Mouse (Mus musculus) left cerebral cortex, postnatal 25 days (tissue): Measurements from ENCODE around the gene Fbf1. TPM values are rescaled to one million over a fixed set of nuclear protein-coding genes. Genes with fewer than 3 reads are reported as not detected.
"Not testable (repeated sequence)": the region's sequence is repeated elsewhere in the genome, so short reads cannot be mapped to it uniquely, and the experiment has no call there.

ENCODE experiments used
- DNase-seq, 2 experiments: peaks; one replicate each; pipeline ENCODE4 v3.0.0; 2022; ENCODE audit warnings: low spot score in 2 of 2, mixed read lengths in 1 of 2
- intact Hi-C: fragments of 180-260 bp; cut with DNase I; formaldehyde crosslinking; loops from one replicate; pipeline ENCODE4 v1.15.1; 2025
- total RNA-seq, 2 experiments: library from RNA; stranded (reverse); gene quantifications; 2 replicates each; pipeline ENCODE4 v1.2.3; 2021

Fbf1 gene
- total RNA-seq, 2 experiments from 2014 or later, result 72.8 to 82.1 TPM

DNA sequence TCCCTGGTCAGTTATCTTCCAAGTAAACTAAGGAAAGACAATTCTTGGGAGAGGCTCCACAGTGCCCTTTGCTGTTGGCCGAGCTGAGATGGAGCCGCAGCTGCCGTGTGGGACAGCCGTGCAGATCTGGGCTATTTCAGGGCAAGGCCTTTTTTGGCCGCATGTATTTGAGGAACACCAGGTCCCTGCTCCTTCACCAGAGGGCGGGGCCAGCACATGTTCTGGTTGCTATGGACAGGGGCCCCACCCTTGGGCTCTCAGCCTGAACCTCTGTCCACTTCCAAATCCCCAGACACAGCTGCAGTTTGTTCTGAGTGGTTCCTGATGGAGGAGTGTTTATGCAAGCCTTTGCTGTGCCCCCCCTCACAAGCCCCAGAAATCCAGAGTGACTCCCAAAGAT lies 67.6 kb downstream of the Fbf1 start:
- DNase-seq, result no peak
- intact Hi-C loops, result loop anchor here (10.0 kb wide), 2 partner anchors 166 to 354 kb away; partner anchors contain the start of genes Recql5 and Sap30bp

DNA sequence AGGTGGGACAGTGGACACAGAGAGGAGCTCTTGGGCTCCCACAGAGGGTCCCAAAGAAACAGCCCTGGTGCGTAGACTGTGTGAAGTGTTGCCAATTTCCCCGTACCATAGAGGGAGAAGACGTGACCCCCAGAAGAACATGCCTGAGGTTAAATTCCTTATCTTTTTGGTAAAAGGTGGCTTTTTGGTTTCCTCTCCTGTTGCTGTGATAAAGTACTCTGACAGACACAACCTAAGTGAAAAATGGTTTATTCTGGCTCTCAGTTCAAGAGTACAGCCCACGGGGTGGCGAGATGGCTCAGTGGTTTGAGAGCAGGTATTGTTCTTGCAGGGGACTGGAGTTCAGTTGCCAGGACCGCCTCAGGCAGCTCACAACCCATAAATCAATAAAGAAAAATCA lies 68.5 kb downstream of the Fbf1 start:
- no peak for DNase-seq
- intact Hi-C loops, result no loop called here

DNA sequence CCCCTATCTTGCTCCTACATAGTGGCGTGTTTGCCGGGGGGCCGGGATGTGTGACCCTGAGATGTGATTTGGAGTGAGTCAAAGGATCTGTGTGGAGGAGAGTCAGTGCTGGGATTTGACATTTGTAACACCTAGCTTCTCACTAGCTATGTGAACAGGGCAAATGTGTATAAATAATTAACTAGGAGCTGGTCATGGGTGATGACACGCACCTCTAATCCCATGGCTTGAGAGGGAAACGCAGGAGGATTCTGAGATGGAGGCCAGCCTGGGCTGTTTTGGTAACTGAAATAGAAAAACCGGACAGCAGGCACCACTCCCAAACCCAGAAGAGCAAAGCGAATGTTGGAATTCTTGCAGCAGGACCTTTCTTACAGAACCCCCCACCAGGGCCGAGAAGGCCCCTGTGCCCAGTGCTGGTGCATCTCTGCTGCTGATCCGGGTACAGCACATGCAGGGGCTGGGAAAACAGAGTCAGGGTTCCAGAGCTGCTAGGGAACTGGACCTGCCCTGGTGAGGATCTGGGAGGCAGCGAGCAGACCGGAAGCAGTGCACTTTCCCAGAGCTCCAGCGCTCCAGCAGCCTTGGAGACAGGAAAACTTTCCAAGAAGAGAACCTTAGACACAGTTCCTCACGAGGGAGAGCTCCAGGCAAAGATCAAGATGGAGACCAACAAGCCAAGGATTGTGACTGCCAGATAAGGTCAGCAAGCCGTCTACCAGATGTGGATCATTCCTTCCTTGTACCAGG lies 69.1 kb downstream of the Fbf1 start:
- intact Hi-C loops, result no loop called here
- no peak for DNase-seq

DNA sequence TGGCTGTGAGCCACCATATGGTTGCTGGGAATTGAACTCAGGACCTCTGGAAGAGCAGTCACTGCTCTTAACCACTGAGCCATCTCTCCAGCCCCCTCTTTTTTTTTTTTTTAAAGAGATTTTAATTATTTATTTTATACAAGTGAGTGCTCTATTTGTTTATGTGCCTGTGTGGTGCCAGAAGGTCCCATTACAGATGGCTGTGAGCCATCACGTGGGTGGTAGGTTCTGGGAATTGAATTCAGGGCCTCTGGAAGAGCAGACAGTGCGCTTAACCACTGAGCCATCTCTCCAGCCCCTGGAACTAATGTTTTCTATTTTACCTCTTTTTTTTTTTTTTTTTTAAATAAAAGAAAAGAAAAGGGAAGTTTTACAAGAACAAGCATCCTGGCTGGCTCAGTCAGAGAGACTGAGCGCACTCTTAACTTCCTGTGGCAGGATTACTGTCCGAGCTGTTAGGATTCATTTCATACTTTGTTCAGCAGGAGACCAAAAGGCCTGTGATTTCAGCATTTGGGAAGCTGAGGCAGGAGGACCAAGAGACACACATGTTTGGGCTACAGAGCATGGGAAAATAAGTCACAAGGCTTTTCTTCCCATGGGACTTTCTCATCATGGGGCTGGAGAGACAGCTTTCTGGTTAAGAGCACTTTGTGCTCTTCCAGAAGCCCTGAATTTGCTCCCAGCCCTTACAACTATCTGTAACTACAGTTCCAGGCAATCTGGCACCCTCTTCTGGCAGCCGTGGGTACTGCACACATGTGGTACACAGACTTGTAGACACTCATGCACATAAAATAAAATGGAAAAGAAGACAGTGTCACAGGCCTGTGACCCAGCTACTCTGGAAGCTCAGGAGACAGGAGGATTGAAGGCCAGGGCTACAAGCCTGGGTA lies 71.5 kb downstream of the Fbf1 start:
- DNase-seq, result no peak

DNA sequence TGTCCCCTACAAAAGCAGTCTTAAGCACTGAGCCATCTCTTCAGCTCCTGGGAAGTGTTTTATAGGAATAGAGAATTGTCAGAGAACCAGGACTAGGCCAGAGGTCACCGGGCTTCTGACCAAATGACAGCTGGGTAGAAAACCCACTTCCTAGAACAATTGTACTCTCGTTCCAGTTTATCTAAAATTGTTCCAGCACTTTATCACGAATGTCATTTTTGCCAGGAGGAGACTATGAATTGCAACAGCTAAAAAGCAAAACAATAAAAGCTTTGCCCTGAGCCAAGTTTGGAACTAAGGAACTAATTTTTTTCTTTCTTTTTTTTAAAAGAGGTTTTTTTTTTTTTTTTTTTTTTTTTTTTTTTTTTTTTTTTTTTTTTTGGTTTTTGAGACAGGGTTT lies 72.4 kb downstream of the Fbf1 start:
- intact Hi-C loops, result no loop called here
- DNase-seq, result no peak

More for the DNA sequence above, 71.5 kb downstream of the Fbf1 start:
- intact Hi-C loops, result no loop called here

DNA sequence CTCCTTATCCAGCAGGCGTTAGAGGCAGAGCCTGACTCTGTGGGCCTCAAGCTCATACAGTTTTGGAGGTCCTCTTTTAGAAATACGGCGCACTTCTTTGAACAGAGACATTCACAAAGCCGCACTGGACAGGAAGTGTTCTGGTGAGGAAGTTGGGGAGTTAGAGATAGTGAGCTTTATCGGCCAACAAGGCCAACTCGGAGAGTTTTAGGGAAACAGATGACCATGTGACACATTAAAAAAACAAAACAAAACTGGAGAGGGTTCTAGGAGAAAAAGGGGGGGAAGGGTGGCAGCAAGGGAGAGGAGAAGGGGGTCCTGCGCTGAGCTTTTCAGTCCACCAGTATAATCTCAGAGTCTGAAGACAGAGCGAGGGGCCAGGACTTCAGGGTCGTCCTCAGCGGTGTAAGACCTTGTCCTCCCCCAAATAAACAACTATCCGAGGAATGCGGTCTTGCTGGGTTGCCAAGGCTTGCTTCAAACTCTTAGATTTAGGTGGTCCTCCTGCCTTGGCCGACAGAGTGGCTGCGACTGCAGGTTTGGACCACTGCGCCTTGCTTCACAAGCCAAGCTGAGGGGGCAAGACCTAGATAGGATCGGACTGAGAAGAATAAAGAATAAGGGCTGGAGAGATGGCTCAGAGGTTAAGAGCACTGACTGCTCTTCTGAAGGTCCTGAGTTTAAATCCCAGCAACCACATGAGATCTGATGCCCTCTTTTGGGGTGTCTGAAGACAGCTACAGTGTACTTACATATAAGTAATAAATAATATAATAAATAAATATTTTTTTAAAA lies 74.0 kb downstream of the Fbf1 start:
- DNase-seq, result no peak
- intact Hi-C loops, result no loop called here

DNA sequence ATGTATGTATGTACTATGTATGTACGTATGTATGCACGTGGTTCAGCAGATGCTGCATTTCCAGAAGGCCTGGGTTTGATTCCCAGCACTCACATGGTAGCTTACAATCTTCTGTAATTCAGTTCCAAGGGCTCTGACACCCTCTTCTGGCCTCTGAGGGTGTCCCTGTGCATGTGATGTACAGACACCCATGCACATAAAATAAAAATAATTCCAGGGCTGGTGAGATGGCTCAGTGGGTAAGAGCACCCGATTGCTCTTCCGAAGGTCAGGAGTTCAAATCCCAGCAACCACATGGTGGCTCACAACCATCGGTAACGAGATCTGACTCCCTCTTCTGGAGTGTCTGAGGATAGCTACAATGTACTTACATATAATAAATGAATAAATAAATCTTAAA lies 75.0 kb downstream of the Fbf1 start:
- DNase-seq, intact Hi-C loops: not testable (repeated sequence)

Other genes with a start within 250 kb of the Fbf1 start
- gene Sap30bp, start 234.9 kb downstream of the Fbf1 start, total RNA-seq, result 10 to 100 TPM; 40.4 to 45.5 TPM
- gene Recql5, start 234.7 kb downstream of the Fbf1 start, total RNA-seq, result 10 to 100 TPM; 22.3 to 26.3 TPM
- gene Itgb4, start 193.5 kb downstream of the Fbf1 start, total RNA-seq, result 1 to 10 TPM; 3.7 to 6.6 TPM
- gene Galk1, start 155.4 kb downstream of the Fbf1 start, total RNA-seq, result 10 to 100 TPM; 14.7 to 18.7 TPM
- gene H3f3b, start 140.2 kb downstream of the Fbf1 start, total RNA-seq, result 100 to 1,000 TPM; 225 to 260 TPM
- gene Unk, start 137.8 kb downstream of the Fbf1 start, total RNA-seq, result 10 to 100 TPM; 20.7 to 21.7 TPM
- 1 to 10 TPM in 1 of 2 experiments, under 1 TPM in 1; 0.82 to 1.0 TPM for gene Unc13d, start 90.2 kb downstream of the Fbf1 start, total RNA-seq
- 100 to 1,000 TPM; 342 to 363 TPM for gene Wbp2, start 81.2 kb downstream of the Fbf1 start, total RNA-seq
- 1 to 10 TPM; 7.0 to 7.4 TPM for gene Trim47, start 41.0 kb downstream of the Fbf1 start, total RNA-seq
- gene Trim65, start 37.0 kb downstream of the Fbf1 start, total RNA-seq, result 1 to 10 TPM; 7.0 to 7.1 TPM
- gene Mrpl38, start 29.3 kb downstream of the Fbf1 start, total RNA-seq, result 10 to 100 TPM; 53.0 to 53.8 TPM
- 10 to 100 TPM; 40.6 to 42.4 TPM for gene Ten1, start 30.7 kb upstream of the Fbf1 start, total RNA-seq
- 100 to 1,000 TPM; 110 to 111 TPM for gene Acox1, start 30.9 kb upstream of the Fbf1 start, total RNA-seq
- gene Evpl, start 69.9 kb upstream of the Fbf1 start, total RNA-seq, result 1 to 10 TPM in 1 of 2 experiments, under 1 TPM in 1; 0.92 to 1.1 TPM
- 10 to 100 TPM; 65.8 to 69.8 TPM for gene Srp68, start 106.1 kb upstream of the Fbf1 start, total RNA-seq
- not detected for gene Galr2, start 112.8 kb upstream of the Fbf1 start, total RNA-seq
- 10 to 100 TPM; 95.7 to 97.4 TPM for gene Exoc7, start 139.1 kb upstream of the Fbf1 start, total RNA-seq
- gene Foxj1, start 167.2 kb upstream of the Fbf1 start, total RNA-seq, result 1 to 10 TPM; 4.8 to 6.3 TPM
- 100 to 1,000 TPM; 252 to 278 TPM for gene Rnf157, start 244.9 kb upstream of the Fbf1 start, total RNA-seq